Mouse (Mus musculus) Patski (cell line): ENCODE data around the gene Slc44a3. TPM values are rescaled to one million over a fixed set of nuclear protein-coding genes. Genes with fewer than 3 reads are reported as not detected.
A peak's percentile ranks its signal among the peaks of the same experiment; 100 is the strongest.
"Not testable (repeated sequence)": the region's sequence is repeated elsewhere in the genome, so short reads cannot be mapped to it uniquely, and the experiment has no call there.

ENCODE experiments used
- ATAC-seq: fragments of 100-300 bp; one replicate; pipeline ENCODE4 v1.8.0; 2021
- CTCF ChIA-PET: fragments of 350-600 bp; sonication (Branson Sonifier 250); formaldehyde crosslinking; loops from one replicate; lab custom pipeline; 2022; ENCODE audit warnings: inconsistent platforms; lab: Charles Lee
- POLR2A ChIA-PET: fragments of 350-600 bp; sonication (Branson Sonifier 250); formaldehyde crosslinking; loops from one replicate; lab custom pipeline; 2022; ENCODE audit warnings: antibody characterized with exemption, inconsistent platforms; lab: Charles Lee
- DNase-seq: peaks from one replicate; pipeline ENCODE4 v3.0.0-alpha.2; 2011; ENCODE audit warnings: low read depth, low spot score
- H3K27me3 ChIP-seq: fragments of 371-371 bp; one replicate; pipeline ENCODE4 v1.5.1; 2021
- CTCF ChIP-seq: fragments of 100-300 bp; IDR thresholded peaks from one replicate; pipeline ENCODE4 v1.5.1; 2021
- in situ Hi-C: fragments of 300-500 bp; cut with MboI; formaldehyde crosslinking; loops from 3 replicates; pipeline ENCODE4 v1.11.1; 2018; ENCODE audit warnings: low pct_unique_long_range_greater_than_20kb, mixed read lengths
- polyA plus RNA-seq: library from polyadenylated mRNA; unstranded; gene quantifications from one replicate; pipeline ENCODE4 v1.2.3, GENCODE M21; 2021

Gene Slc44a3
- polyA plus RNA-seq, 1 experiment from 2014 or later: 0.24 TPM

DNA sequence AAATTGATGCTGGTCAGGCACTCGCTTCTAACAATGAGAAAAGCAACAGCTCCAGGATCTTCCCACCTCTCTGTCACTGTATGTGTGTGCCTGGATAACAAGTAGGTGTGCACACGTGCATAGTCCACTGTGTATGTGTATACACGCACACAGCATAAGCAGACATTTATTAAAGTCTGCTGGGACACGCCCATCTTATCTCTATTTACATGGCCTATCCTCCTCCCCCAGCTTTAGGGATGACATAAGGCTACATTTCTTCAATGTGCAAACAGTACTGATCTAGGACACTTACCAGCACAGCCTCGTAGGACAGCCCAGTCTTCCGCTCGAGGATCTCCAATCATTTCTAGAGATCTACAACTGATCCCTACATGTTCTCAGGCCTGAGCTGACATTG lies 24.1 kb upstream of the Slc44a3 start:
- DNase-seq: no peak
- no peak for TF ChIP-seq CTCF
- ATAC-seq: no peak
- ChIA-PET POLR2A (interaction anchor here (1.2 kb wide), 1 partner anchor 9 kb away, joined by 4 read pairs; no protein-coding TSS in a partner anchor), CTCF (interaction anchor here (1.4 to 11.4 kb wide), 4 partner anchors 10 to 179 kb away, joined by 4 to 109 read pairs (median 22); no protein-coding TSS in a partner anchor)
- in situ Hi-C loops: no loop called here
- no peaks in the 10 kb centered on the region for H3K27me3 ChIP-seq

DNA sequence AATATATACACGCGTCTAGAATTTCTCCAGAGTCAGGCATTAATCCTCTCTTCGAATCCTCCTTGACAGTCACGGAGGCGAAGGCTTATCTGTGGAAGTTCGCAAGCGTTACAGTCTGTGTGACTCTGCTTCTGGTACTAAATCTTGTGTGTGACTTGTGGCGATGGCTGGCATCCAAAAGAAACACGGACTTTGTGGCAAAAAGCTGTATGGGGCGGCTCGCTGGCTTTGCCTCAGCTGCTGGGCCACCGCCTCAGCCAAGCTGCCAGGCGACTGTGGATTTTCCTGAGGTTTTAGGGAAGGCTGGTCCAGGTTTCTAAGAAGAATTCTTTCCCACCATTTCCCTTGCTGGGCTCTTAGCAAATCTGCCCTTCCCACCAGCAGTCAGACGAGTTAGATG lies 21.1 kb upstream of the Slc44a3 start:
- no peak for DNase-seq
- H3K27me3 ChIP-seq: no peaks in the 10 kb centered on the region
- TF ChIP-seq CTCF: no peak
- ChIA-PET CTCF (interaction anchor here (0.6 to 11.4 kb wide), 15 partner anchors 13 to 208 kb away, joined by 3 to 109 read pairs (median 4); partner anchors contain the start of gene F3), POLR2A (interaction anchor here (0.7 kb wide), 1 partner anchor 20 kb away, joined by 3 read pairs; no protein-coding TSS in a partner anchor)
- in situ Hi-C loops: loop anchor here (5.0 kb wide), 2 partner anchors 174 to 209 kb away; no protein-coding TSS in a partner anchor
- peak; percentile 70 for ATAC-seq

DNA sequence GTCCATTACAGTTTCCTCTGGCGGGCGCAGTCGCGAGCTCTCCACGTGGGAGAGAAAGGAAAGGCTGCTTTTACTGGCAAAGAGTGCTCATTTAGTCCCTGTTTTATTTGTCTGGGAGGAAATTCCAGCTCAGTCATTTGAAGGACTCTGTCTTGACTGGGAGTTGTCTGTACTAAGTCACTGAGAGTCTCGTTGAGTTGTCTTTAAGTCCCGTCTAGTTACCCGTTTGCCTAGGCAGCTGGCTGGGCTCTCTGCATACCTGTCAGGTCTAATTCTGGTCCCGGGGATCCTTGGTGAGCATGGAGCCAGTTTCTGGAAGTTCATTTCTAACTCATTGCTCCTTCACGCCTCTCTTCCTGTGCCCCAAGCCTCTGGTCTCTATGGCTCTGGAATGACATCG lies 20.5 kb upstream of the Slc44a3 start:
- in situ Hi-C loops: loop anchor here (5.0 kb wide), 2 partner anchors 175 to 210 kb away; no protein-coding TSS in a partner anchor
- TF ChIP-seq CTCF: no peak
- DNase-seq: no peak
- no peak for ATAC-seq
- no peaks in the 10 kb centered on the region for H3K27me3 ChIP-seq
- ChIA-PET POLR2A (interaction anchor here (0.6 to 0.7 kb wide), 2 partner anchors 47 to 63 kb away, joined by 3 read pairs; no protein-coding TSS in a partner anchor), CTCF (interaction anchor here (1.0 to 11.4 kb wide), 10 partner anchors 13 to 209 kb away, joined by 3 to 109 read pairs (median 4); partner anchors contain the start of gene F3)

DNA sequence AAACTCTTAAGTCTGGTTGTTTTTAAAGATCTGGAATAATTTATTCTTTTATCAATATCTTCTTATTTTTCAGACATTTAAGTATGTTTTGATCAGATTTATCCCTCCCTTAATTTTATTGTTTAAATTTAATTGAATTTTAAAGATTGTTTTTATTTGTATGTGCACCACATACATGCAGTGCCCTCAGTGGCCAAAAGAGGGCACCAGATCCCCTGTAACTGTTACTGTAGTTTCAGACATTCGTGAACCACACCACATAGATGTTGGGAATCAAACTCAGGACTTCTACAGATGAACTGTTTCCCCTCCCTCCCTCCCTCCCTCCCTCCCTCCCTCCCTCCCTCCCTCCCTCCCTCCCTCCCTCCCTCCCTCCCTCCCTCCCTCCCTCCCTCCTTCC lies 18.2 kb upstream of the Slc44a3 start:
- no peaks in the 10 kb centered on the region for H3K27me3 ChIP-seq
- CTCF ChIA-PET: interaction anchor here (0.6 to 11.4 kb wide), 22 partner anchors 9 to 235 kb away, joined by 3 to 109 read pairs (median 4); partner anchors contain the start of gene F3
- DNase-seq: no peak
- no peak for ATAC-seq
- POLR2A ChIA-PET: interaction anchor here (0.6 to 1.4 kb wide), 3 partner anchors 8 to 186 kb away, joined by 3 to 4 read pairs (median 3); no protein-coding TSS in a partner anchor
- in situ Hi-C loops: loop anchor here (5.0 kb wide), 2 partner anchors 177 to 212 kb away; no protein-coding TSS in a partner anchor
- no peak for TF ChIP-seq CTCF

DNA sequence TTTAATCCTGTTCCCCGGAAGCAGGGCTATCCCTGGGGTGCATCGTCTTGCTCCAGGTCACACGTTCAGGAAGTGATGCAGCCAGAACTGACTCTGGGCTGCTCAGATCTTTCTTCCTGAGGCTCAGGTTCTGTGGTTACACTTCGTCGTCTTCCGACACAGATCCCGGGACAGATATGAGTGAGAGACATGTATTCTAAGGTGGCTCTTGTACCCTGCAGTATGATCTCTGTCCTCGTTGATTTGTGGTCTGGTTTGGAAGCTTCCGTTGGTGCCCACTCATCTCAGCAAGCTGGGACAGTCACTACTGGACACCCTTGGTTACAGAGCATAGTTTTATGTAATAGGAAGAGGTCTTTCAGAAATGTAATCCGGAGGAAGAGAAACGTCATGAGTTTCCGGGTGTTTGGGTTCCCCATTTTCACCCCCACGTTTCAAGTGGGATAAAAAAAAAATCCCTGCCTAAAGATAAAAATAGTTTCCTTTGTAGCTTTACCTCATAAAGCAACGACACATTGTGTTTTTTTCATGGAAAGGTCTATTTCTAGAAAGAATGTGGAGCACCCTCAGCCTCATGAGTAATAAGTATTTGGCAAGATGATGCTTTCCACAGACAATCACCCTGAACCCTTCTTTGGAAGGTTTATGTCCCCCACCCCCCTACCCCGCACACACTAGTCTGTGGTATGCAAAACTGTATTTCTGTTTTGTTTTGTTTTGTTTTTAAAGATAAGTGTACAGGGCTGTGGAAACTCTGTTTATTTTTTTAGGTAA lies 15.8 kb upstream of the Slc44a3 start:
- H3K27me3 ChIP-seq: no peaks in the 10 kb centered on the region
- no peak for TF ChIP-seq CTCF
- ATAC-seq (no peak), DNase-seq (no peak)
- CTCF ChIA-PET: interaction anchor here (1.0 to 11.4 kb wide), 6 partner anchors 8 to 217 kb away, joined by 3 to 109 read pairs (median 4); no protein-coding TSS in a partner anchor
- in situ Hi-C loops: loop anchor here (5.0 to 10.0 kb wide), 2 partner anchors 89 to 577 kb away; no protein-coding TSS in a partner anchor
- POLR2A ChIA-PET: interaction anchor here (0.7 to 1.3 kb wide), 4 partner anchors 10 to 189 kb away, joined by 3 to 6 read pairs (median 4); no protein-coding TSS in a partner anchor

DNA sequence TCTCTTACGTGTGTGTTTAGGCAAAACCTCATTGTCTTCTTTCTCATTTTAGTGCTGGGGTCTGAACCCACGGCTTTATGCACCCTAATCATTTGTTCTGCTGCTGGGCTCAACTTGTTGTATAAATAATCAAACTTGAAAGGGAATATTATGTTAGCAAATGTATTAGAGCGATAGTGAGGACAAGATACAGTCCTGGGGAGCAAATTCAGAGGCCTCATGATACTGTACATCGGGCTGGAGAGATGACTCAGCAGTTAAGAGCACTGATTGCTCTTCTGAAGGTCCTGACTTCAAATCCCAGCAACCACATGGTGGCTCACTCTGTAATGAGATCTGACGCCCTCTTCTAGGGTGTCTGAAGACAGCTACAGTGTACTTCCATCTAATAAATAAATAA lies 8.4 kb upstream of the Slc44a3 start:
- DNase-seq: no peak
- no peaks in the 10 kb centered on the region for H3K27me3 ChIP-seq
- in situ Hi-C loops: loop anchor here (5.0 to 10.0 kb wide), 2 partner anchors 337 to 584 kb away; no protein-coding TSS in a partner anchor
- CTCF ChIA-PET: interaction anchor here (0.8 to 10.3 kb wide), 27 partner anchors 8 to 657 kb away, joined by 3 to 80 read pairs (median 5); partner anchors contain the start of gene Slc44a3
- TF ChIP-seq CTCF: no peak
- ATAC-seq: no peak
- POLR2A ChIA-PET: interaction anchor here (0.9 kb wide), 1 partner anchor 11 kb away, joined by 6 read pairs; no protein-coding TSS in a partner anchor

DNA sequence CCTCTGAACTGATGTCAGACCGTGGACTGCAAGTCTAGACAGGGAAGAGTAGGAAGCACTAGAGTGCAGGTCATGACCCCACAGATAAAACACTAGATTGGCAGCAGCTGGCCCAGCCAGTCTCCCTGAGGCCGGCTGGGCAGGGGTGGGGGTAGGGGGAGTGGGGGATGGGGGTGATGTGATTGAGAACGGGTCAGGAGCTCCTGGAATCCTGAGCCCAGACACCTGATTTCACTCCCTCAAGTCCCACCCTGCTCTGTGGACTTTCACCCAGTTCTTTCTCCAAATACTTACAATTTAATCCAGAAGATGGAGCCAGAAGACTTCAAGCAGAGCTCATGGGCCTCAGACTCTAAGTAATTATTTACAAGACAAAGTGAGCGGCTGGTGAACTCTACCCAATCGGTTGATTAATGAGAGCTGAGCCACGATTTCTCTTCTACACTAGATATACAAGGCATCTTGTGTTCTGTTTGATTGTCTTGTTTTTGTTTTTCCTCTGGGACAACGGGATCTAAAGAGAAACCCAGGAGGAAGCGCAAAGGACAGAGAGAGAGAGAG lies 7.7 kb upstream of the Slc44a3 start:
- in situ Hi-C loops: loop anchor here (5.0 to 10.0 kb wide), 2 partner anchors 337 to 585 kb away; no protein-coding TSS in a partner anchor
- CTCF ChIA-PET: interaction anchor here (0.6 to 10.3 kb wide), 33 partner anchors 9 to 335 kb away, joined by 3 to 80 read pairs (median 4); partner anchors contain the start of gene Slc44a3
- TF ChIP-seq CTCF: peak; percentile 76
- no peak for DNase-seq
- no peaks in the 10 kb centered on the region for H3K27me3 ChIP-seq
- peak; percentile 79 for ATAC-seq
- POLR2A ChIA-PET: interaction anchor here (0.9 kb wide), 1 partner anchor 10 kb away, joined by 6 read pairs; no protein-coding TSS in a partner anchor

DNA sequence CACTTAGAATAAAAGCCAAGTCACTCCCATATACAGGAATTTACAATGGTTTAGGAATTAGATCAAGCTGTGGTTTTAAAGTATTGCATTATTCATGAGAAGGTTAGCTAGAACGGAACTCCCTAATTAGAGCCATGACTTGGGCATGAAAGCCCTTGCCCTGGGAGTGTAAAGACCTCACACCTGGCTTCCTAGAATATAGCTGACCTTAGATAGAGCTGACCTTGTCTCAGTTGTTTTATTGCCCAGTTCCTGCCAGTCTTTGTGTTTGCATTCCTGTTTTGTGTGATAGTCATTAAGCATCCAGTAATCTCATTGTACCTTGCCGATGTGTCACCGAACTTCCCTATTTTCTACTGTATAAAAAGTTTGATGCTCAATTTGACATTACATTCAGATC lies 6.6 kb upstream of the Slc44a3 start:
- CTCF ChIA-PET: interaction anchor here (1.5 to 10.3 kb wide), 7 partner anchors 15 to 231 kb away, joined by 3 to 80 read pairs (median 14); no protein-coding TSS in a partner anchor
- H3K27me3 ChIP-seq, ATAC-seq, DNase-seq, POLR2A ChIA-PET, in situ Hi-C loops: not testable (repeated sequence)

DNA sequence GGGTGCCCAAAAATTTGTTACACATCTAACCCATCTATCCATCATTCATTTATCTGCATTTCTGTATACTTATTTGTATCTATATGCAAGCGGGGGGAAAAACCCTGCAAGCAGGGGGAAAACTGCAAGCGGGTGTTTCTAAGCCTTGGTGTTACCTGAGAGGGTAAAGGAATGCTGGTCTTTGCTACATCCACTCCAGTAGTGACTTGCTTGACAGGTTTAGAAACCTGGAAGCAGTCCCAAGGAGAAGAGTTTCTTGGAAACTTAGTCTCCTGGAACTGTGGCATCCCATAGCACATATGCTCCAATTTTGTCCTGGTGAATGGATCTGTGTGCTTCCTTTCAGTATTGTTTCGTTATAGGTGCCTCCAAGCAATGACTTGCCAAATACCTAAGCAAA lies 5.8 kb upstream of the Slc44a3 start:
- H3K27me3 ChIP-seq: no peaks in the 10 kb centered on the region
- ATAC-seq: no peak
- CTCF ChIA-PET: interaction anchor here (2.7 to 10.3 kb wide), 4 partner anchors 200 to 367 kb away, joined by 9 to 80 read pairs (median 46); partner anchors contain the start of gene Rwdd3
- POLR2A ChIA-PET: interaction anchor here (0.6 to 1.1 kb wide), 2 partner anchors 10 to 30 kb away, joined by 3 to 5 read pairs; no protein-coding TSS in a partner anchor
- TF ChIP-seq CTCF: no peak
- in situ Hi-C loops: no loop called here
- DNase-seq: no peak
